Mouse (Mus musculus): ENCODE data around the gene Pglyrp1. TPM values are rescaled to one million over a fixed set of nuclear protein-coding genes. Genes with fewer than 3 reads are reported as not detected.

The Pglyrp1 gene
- total RNA-seq, 1 experiment from 2014 or later = 2.0 TPM

DNA sequence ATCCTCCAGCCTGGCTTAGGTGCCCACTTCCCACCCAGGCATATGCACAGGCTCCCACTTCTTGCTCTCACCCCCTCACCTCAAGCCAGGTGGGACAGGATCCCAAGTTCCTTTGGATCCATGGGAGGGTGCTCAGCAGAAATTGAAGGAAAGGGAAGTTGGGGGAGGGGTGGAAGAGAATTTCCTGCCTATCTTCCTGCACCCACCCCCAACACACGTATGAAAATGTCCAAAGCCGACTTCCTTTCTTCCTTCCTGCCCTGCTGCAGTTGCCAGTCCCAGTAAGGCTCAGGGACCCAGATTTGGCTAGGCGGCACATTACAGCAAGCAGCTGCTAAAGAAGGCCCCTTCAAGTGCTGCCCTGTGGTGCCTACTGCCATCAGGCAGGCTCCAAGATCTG, 56.6 kb downstream of the Pglyrp1 start:
- no peak for DNase-seq

Other genes with a start within 250 kb of the Pglyrp1 start
- gene Psg21, start 214.6 kb upstream of the Pglyrp1 start, total RNA-seq (2021) = not detected in 2 replicates
- not detected in 2 replicates for gene Psg20, start 185.1 kb upstream of the Pglyrp1 start, total RNA-seq (2021)
- gene Psg22, start 153.2 kb upstream of the Pglyrp1 start, total RNA-seq (2021) = not detected in 2 replicates
- gene Psg19, start 72.8 kb upstream of the Pglyrp1 start, total RNA-seq (2021) = not detected in 2 replicates
- gene Psg17, start 49.7 kb upstream of the Pglyrp1 start, total RNA-seq (2021) = not detected in 2 replicates
- 5.3 and 7.8 TPM in 2 replicates for gene Mill2, start 31.4 kb upstream of the Pglyrp1 start, total RNA-seq (2021)
- gene Ccdc61, start 39.1 kb downstream of the Pglyrp1 start, total RNA-seq (2021) = 16.5 and 20.8 TPM in 2 replicates
- gene Nova2, start 54.6 kb downstream of the Pglyrp1 start, total RNA-seq (2021) = 4.9 and 6.2 TPM in 2 replicates
- not detected in 2 replicates for gene Nanos2, start 116.1 kb downstream of the Pglyrp1 start, total RNA-seq (2021)
- gene Mypop, start 119.9 kb downstream of the Pglyrp1 start, total RNA-seq (2021) = 10.9 and 13.0 TPM in 2 replicates
- 45.8 and 48.3 TPM in 2 replicates for gene Irf2bp1, start 132.7 kb downstream of the Pglyrp1 start, total RNA-seq (2021)
- 0.76 TPM in 1 of 2 replicates, not detected in the other for gene Foxa3, start 152.2 kb downstream of the Pglyrp1 start, total RNA-seq (2021)
- 120 and 126 TPM in 2 replicates for gene Sympk, start 153.0 kb downstream of the Pglyrp1 start, total RNA-seq (2021)
- not detected in 2 replicates for gene Rsph6a, start 183.4 kb downstream of the Pglyrp1 start, total RNA-seq (2021)
- 53.1 and 64.1 TPM in 2 replicates for gene Dmwd, start 204.9 kb downstream of the Pglyrp1 start, total RNA-seq (2021)
- gene Dmpk, start 212.5 kb downstream of the Pglyrp1 start, total RNA-seq (2021) = 106 and 114 TPM in 2 replicates
- gene Six5, start 223.3 kb downstream of the Pglyrp1 start, total RNA-seq (2021) = 21.8 and 26.1 TPM in 2 replicates
- gene Gm4969, start 247.0 kb downstream of the Pglyrp1 start, total RNA-seq (2021) = 0.09 TPM in 1 of 2 replicates, not detected in the other
- 11.7 and 15.1 TPM in 2 replicates for gene Fbxo46, start 248.5 kb downstream of the Pglyrp1 start, total RNA-seq (2021)